Mouse (Mus musculus) splenic B cell, adult 2 months (primary cell): ENCODE data around the gene Fam49a.
"Not testable (repeated sequence)": the region's sequence is repeated elsewhere in the genome, so short reads cannot be mapped to it uniquely, and the experiment has no call there.

Experiments
- DNase-seq: peaks from one replicate; pipeline ENCODE4 v3.0.0-alpha.2; 2011; ENCODE audit warnings: low read depth, low spot score
- H3K27me3 ChIP-seq: 2 replicates; pipeline ENCODE4 v1.6.1; 2012; ENCODE audit warnings: mild to moderate bottlenecking, low read length, moderate library complexity, mixed read lengths; ENCODE audit not compliant: control insufficient read depth, poor library complexity, insufficient read depth, severe bottlenecking
- H3K36me3 ChIP-seq: 2 replicates; pipeline ENCODE4 v1.6.1; 2012; ENCODE audit warnings: mild to moderate bottlenecking, low read length, moderate library complexity, mixed read lengths; ENCODE audit not compliant: control insufficient read depth, poor library complexity, insufficient read depth, severe bottlenecking

The Fam49a gene

GRCm38 (mm10) chr12:12261987-12262971 is at the start of gene Fam49a:
Gene Fam49a, plus strand, starts transcription at chr12:12262139.
- Histone ChIP-seq H3K36me3 (no peaks in the 10 kb centered on the region), H3K27me3 (no peaks in the 10 kb centered on the region; the same call in 1 of the 2 replicates)
- DNase-seq: peak; percentile 62

GRCm38 (mm10) chr12:12213536-12213935 is 48.4 kb upstream of the Fam49a start:
- H3K36me3 ChIP-seq: no peaks in the 10 kb centered on the region
- DNase-seq: no peak
- H3K27me3 ChIP-seq: no peaks in the 10 kb centered on the region

- Histone ChIP-seq H3K36me3 (no peaks in the 10 kb centered on the region), H3K27me3 (no peaks in the 10 kb centered on the region)
- DNase-seq: no peak
Measured at GRCm38 (mm10) chr12:12218947-12219346, 43.0 kb upstream of the Fam49a start.

GRCm38 (mm10) chr12:12220755-12221496 is 41.0 kb upstream of the Fam49a start:
- H3K27me3 ChIP-seq: no peaks in the 10 kb centered on the region
- no peaks in the 10 kb centered on the region for H3K36me3 ChIP-seq
- no peak for DNase-seq

GRCm38 (mm10) chr12:12222585-12223290 is 39.2 kb upstream of the Fam49a start:
- no peak for DNase-seq
- H3K36me3 ChIP-seq: no peaks in the 10 kb centered on the region
- no peaks in the 10 kb centered on the region for H3K27me3 ChIP-seq

GRCm38 (mm10) chr12:12223336-12223735 is 38.6 kb upstream of the Fam49a start:
- no peaks in the 10 kb centered on the region for H3K36me3 ChIP-seq
- no peaks in the 10 kb centered on the region for H3K27me3 ChIP-seq
- DNase-seq: no peak

- DNase-seq: peak; percentile 76
- Histone ChIP-seq H3K36me3 (no peaks in the 10 kb centered on the region), H3K27me3 (no peaks in the 10 kb centered on the region)
Measured at GRCm38 (mm10) chr12:12225706-12226105, 36.2 kb upstream of the Fam49a start.

GRCm38 (mm10) chr12:12227594-12227993 is 34.3 kb upstream of the Fam49a start:
- no peaks in the 10 kb centered on the region for H3K27me3 ChIP-seq
- no peaks in the 10 kb centered on the region for H3K36me3 ChIP-seq
- DNase-seq: no peak

GRCm38 (mm10) chr12:12230031-12230557 is 31.8 kb upstream of the Fam49a start:
- Histone ChIP-seq H3K27me3 (no peaks in the 10 kb centered on the region), H3K36me3 (no peaks in the 10 kb centered on the region)
- DNase-seq: no peak

- no peaks in the 10 kb centered on the region for H3K36me3 ChIP-seq
- DNase-seq: no peak
- H3K27me3 ChIP-seq: no peaks in the 10 kb centered on the region
Measured at GRCm38 (mm10) chr12:12232097-12232496, 29.8 kb upstream of the Fam49a start.

- no peaks in the 10 kb centered on the region for H3K27me3 ChIP-seq
- no peak for DNase-seq
- H3K36me3 ChIP-seq: no peaks in the 10 kb centered on the region
Measured at GRCm38 (mm10) chr12:12236978-12237377, 25.0 kb upstream of the Fam49a start.

GRCm38 (mm10) chr12:12239502-12239901 is 22.4 kb upstream of the Fam49a start:
- H3K36me3 ChIP-seq: no peaks in the 10 kb centered on the region
- DNase-seq: no peak
- H3K27me3 ChIP-seq: no peaks in the 10 kb centered on the region

GRCm38 (mm10) chr12:12243148-12243547 is 18.8 kb upstream of the Fam49a start:
- no peak for DNase-seq
- H3K36me3 ChIP-seq: no peaks in the 10 kb centered on the region
- no peaks in the 10 kb centered on the region for H3K27me3 ChIP-seq

- not testable (repeated sequence) for DNase-seq
Measured at GRCm38 (mm10) chr12:12247023-12247422, 14.9 kb upstream of the Fam49a start.

More at GRCm38 (mm10) chr12:12247023-12247422, 14.9 kb upstream of the Fam49a start:
- not testable (repeated sequence) for H3K27me3 ChIP-seq, H3K36me3 ChIP-seq
